Mouse (Mus musculus) splenic B cell, adult 2 months (primary cell): ENCODE results near the gene Mbd3.

Experiments used
- DNase-seq: peaks from one replicate; pipeline ENCODE4 v3.0.0-alpha.2; 2011; ENCODE audit warnings: low read depth, low spot score
- H3K27me3 ChIP-seq: 2 replicates; pipeline ENCODE4 v1.6.1; 2012; ENCODE audit warnings: mild to moderate bottlenecking, low read length, moderate library complexity, mixed read lengths; ENCODE audit not compliant: control insufficient read depth, poor library complexity, insufficient read depth, severe bottlenecking
- H3K36me3 ChIP-seq: 2 replicates; pipeline ENCODE4 v1.6.1; 2012; ENCODE audit warnings: mild to moderate bottlenecking, low read length, moderate library complexity, mixed read lengths; ENCODE audit not compliant: control insufficient read depth, poor library complexity, insufficient read depth, severe bottlenecking

Gene Mbd3

GRCm38 (mm10) chr10:80432936-80433512, 33.7 kb upstream of the Mbd3 start:
- Histone ChIP-seq H3K36me3 (no peaks in the 10 kb centered on the region; the same call in none of the 2 replicates), H3K27me3 (no peaks in the 10 kb centered on the region)
- DNase-seq = no peak

DNA sequence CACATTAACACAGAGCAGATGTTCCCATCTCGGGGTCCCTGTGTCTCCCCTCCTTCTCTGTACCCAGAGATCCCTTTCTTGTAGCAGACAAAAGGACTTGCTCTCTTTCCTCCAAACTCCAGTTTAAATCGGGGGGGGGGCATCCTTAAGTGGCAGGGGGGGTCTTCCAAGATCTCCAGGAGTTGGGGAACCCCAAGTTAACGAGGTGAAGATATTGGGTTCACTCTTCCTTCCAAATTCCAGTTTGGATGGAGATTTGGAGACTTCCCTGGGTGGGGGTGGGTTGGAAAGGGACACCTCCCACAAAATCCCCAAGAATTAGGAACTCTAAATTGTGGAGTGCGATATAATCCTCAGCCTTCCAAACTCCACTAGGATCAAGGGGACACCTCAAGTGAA, 33.0 kb upstream of the Mbd3 start:
- DNase-seq = no peak
- peaks cover 2% of the 10 kb centered on the region for H3K36me3 ChIP-seq
- no peaks in the 10 kb centered on the region for H3K27me3 ChIP-seq

DNA sequence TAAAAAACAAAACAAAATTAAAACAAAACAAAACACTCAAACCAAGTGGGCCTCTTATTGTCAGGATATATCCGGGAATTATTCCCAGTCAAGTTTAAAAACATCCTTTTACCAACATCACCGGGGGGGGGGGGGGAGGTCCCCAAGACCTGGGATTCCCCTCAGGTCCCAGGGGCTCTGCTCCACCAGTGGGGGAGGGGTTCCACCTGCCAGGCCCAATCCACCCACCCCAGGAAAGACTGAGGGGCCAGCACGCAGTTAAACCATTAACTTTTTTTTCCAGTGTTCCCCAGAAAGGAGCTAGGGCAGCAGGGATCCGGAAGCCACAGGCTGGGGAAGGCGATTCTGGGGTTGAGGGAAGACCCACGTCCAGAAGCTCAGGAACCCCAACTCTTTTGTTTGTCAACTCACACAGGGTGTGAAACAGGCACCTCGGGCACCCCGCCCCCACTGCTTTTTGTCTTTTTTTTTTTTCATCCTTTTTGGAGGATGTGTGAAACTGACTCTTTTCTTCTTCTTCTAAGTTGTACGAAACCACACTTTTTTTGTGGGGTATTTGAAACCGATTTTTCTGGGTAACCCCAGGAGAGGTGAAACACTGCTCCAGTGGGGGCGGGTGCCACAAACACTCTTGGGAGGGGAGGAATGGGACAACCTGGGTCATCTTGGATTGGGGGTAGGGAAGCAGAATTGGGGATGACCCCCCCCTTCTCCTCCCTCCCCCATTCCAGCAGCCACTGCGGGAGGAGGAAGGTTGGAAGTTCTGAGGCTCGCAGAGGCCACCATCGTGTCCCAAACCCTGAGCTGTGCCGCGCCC, 32.4 kb upstream of the Mbd3 start:
- DNase-seq = peak; percentile 45
- Histone ChIP-seq H3K36me3 (peaks cover 2% of the 10 kb centered on the region), H3K27me3 (no peaks in the 10 kb centered on the region)

- peak; percentile 39 for DNase-seq
- H3K27me3 ChIP-seq = no peaks in the 10 kb centered on the region
- H3K36me3 ChIP-seq = peaks cover 2% of the 10 kb centered on the region
These were observed 31.1 kb upstream of the Mbd3 start for GRCm38 (mm10) chr10:80430375-80430980.

DNA sequence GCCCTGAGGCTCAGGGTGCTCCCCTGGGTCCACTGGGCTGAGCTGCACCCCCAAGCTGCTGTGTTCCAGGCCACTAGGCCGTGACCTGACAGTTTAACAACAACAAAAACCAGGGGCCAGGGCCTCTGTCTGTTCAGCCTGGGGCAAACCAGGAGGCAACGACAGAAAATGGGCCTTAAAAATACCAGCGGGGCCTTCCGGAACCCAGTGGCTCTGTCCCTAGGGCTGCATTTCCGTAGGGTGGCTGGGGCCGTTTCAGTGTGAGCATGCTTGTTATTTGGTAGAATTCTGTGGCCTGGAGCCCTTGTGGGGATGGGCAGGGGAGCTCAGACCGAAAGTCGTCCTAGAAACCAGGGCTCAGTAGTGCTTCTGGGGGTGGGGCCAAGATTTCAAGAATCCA, 30.4 kb upstream of the Mbd3 start:
- peak; percentile 63 for DNase-seq
- peaks cover 8% of the 10 kb centered on the region for H3K36me3 ChIP-seq
- H3K27me3 ChIP-seq = no peaks in the 10 kb centered on the region

DNA sequence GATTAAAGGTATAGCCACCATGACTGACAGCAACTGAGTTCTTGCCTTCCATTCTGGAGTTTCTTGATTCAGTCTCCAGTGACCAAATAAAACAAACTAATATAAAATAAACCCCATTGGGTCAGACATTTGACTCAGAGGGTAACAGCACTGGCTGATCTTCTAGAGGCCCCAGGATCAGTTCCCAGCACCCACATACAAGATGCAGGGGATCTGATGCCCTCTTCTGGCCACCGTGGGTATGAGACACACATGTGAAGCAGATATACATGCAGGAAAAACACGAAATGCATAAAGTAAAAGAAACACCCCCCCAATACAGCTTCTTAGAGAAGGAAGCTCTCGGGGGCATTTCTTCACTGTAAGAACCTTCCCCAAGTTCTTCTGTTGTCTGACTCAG, 25.7 kb upstream of the Mbd3 start:
- Histone ChIP-seq H3K27me3 (no peaks in the 10 kb centered on the region), H3K36me3 (peaks cover 15% of the 10 kb centered on the region)
- DNase-seq = no peak

- DNase-seq = peak; percentile 72
- Histone ChIP-seq H3K27me3 (no peaks in the 10 kb centered on the region), H3K36me3 (peaks cover 15% of the 10 kb centered on the region)
These were observed 24.2 kb upstream of the Mbd3 start for GRCm38 (mm10) chr10:80423562-80423961.

DNA sequence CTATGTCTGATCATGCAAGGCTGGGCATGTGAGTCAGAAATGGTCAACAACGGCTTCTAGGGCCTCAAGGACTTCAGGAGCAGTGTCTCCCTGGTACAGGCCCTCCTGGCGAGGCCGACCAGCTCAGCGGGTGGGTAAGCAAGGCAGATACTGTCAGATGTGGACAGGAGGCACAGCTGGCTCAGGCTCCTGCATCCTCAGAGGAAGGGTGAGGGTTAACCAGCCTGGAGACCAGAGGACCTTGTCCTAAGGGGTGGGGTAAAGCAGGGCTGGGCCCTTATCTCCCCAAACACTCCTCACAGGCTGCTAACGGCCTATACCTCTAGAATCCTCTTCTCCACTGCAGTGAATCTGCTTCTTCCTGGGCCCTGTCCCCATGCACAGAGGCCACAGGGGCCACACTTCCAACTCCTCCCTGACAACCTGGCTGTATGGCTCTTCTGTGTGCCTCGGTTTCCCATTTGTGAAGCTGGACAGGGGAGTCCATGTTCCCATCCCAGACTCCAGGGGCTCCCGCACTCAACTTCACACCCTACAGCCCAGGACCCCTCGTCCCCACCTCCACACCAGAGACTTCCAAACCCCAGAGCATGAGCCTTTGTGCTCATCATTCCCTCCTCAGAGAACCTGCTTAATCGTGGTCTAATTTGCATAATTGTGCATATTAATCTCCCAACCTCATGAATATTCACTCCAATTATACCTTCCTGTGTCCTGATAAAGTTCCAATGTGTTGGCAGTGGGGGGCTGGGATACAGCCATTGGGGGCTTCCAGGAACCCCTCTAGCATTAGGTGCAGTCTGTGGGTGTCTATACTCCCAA, 22.5 kb upstream of the Mbd3 start:
- no peak for DNase-seq

GRCm38 (mm10) chr10:80421208-80421607, 21.9 kb upstream of the Mbd3 start:
- Histone ChIP-seq H3K36me3 (peaks cover 21% of the 10 kb centered on the region), H3K27me3 (no peaks in the 10 kb centered on the region)
- no peak for DNase-seq

More for the DNA sequence above, 22.5 kb upstream of the Mbd3 start:
- no peaks in the 10 kb centered on the region for H3K27me3 ChIP-seq
- H3K36me3 ChIP-seq = peaks cover 19% of the 10 kb centered on the region

DNA sequence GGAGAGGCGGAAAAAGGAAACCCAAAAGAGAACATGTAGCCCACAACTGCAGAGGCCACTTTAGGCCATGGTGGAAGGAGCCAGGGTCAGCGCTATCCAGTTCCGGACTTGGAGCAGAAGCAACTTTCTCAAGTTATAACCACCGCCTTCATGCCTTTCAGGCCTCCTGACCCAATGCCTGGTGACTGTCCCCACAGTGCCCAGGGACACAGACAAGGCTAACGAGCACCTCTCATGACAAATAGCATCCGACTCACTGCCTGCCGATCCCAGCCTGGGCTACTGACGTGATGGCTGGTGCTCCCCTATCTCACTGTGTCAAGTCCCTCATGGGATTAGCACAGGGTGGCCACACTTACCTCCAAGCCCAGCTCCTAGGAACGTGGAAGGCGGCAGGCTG, 21.4 kb upstream of the Mbd3 start:
- DNase-seq = no peak
- H3K27me3 ChIP-seq = no peaks in the 10 kb centered on the region
- peaks cover 22% of the 10 kb centered on the region for H3K36me3 ChIP-seq

- Histone ChIP-seq H3K36me3 (peaks cover 18% of the 10 kb centered on the region), H3K27me3 (no peaks in the 10 kb centered on the region)
- DNase-seq = no peak
These were observed 20.1 kb upstream of the Mbd3 start for GRCm38 (mm10) chr10:80419419-80419818.

DNA sequence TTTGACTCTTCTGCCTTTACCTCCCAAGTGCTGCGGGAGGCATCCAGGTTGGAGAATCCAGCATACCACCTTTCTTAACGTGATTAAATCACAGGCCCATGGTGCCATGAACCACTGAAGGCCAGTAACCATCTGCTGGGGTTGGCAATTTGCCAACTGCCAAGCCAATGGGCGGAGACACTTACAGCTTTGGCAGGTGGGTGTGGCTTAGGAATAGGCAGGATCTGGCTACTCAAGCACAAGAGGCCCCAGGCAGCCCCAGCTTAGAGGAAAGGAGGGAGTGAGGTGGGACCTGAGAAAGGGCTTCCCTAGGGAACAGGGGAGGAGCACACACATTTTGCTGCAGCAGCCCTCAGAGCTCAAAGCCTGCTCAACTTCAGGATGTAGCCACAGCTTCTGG, 19.0 kb upstream of the Mbd3 start:
- H3K27me3 ChIP-seq = no peaks in the 10 kb centered on the region
- DNase-seq = no peak
- H3K36me3 ChIP-seq = peaks cover 18% of the 10 kb centered on the region

DNA sequence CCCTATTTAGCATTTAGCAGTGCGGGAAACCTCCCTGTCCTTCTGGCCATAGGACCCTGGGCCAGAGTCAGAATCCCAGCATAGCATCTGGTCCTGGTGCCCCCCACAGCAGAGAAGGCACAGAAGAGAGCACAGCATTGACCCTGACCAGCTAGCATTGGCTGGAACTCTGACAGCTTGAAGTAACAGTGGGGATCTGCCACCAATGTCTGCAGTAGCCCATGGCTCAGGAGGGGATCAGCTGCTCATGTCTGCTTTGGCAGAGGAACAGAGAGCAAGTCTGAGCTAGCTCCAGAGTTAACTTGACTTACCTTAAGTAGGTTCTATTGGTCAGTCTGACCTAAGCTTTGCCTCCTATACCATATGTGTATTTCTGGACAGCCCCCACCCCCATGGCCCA, 18.5 kb upstream of the Mbd3 start:
- no peaks in the 10 kb centered on the region for H3K27me3 ChIP-seq
- DNase-seq = no peak
- peaks cover 18% of the 10 kb centered on the region for H3K36me3 ChIP-seq

DNA sequence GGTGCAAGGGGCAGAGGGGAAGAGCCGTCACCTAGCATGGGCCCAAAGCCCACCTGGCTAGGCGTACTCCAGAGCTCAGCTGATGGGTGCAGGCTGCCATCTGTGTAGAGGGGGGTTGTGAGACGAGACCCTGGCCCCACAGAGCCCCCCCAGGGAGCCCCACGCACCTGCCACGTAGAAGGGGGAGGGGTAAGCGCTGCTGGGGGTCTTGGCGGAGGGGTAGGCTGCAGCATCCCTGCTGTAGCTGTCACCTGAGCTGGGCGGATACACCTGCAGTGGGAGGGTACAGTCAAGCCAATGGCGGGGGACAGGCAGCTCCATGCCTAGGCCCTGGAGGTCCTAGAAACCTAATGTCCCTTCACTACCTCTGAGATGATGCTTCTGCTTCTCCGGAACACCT, 18.0 kb upstream of the Mbd3 start:
- no peak for DNase-seq
- peaks cover 18% of the 10 kb centered on the region for H3K36me3 ChIP-seq
- no peaks in the 10 kb centered on the region for H3K27me3 ChIP-seq

GRCm38 (mm10) chr10:80415566-80415965, 16.2 kb upstream of the Mbd3 start:
- Histone ChIP-seq H3K27me3 (no peaks in the 10 kb centered on the region), H3K36me3 (peaks cover 13% of the 10 kb centered on the region)
- DNase-seq = no peak
